Mouse (Mus musculus): ENCODE results near the gene Ptcd2. TPM values are rescaled to one million over a fixed set of nuclear protein-coding genes. Genes with fewer than 3 reads are reported as not detected.

Gene Ptcd2
- 10 to 100 TPM; 56.3 to 71.3 TPM for polyA plus RNA-seq (2017; shearing (Covaris generic))

DNA sequence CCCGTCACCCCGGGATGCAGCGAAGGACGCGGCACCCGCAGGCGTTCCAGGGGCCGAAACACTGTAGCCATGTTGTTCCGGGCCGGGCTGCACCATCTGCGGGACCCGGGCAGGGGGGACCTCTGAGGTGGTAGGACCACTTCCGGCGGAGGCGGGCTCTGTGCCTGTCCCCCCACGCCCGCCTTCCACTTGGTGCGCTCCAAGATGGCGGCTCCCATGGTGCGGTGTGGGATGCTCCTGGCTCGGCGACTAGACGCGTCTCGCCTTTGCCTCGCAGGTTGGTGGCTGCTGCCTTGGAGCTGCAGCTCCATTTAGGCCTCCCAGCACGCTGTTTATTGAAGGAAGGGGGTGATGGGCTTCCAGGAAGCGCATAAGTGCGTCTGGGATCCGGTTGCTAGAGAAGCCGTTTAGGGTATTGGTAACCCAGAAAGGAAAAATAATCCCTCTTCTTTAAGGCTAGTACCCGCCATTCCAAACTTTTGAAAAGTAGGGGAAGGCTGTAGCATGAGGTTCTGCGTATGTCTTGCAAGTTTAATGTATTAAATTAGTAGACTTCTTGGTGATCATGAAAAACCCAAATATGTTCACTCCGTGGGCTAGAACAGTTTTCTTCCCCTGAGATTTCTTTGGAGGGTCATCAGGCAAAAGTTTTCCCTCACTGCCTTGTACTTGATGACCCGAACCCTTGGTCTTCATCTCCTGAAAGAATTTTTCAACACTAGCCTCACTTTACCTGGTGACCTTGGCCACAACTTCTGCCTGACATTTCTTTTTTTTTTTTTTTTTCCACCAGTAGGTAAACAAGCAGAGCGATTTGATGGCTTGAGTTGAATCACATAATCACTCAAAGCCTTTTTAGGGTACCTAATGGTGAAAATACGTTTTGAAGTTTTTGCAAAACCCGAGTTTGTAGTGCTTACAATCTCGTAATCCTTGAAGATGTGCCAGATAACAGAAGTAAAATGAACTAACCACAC is at the start of gene Ptcd2, which contains the start of gene Mrps27:
Gene Ptcd2 (minus strand): TSS at position 107 of the 977 bp plus-strand sequence.
Gene Mrps27 (plus strand): TSS at position 188 of the 977 bp plus-strand sequence.

Other genes with a start within 250 kb of the Ptcd2 start
- gene Zfp366, start 159.9 kb downstream of the Ptcd2 start, polyA plus RNA-seq (2017; shearing (Covaris generic)), result not detected
- gene Mrps27, start 81 bp upstream of the Ptcd2 start, polyA plus RNA-seq (2017; shearing (Covaris generic)), result 10 to 100 TPM; 23.1 to 29.1 TPM
- 1 to 10 TPM in 1 of 2 experiments, under 1 TPM in 1; 0.58 to 2.1 TPM for gene Map1b, start 171.8 kb upstream of the Ptcd2 start, polyA plus RNA-seq (2017; shearing (Covaris generic))